In genomic region chr9:54483215-54483614, GRCm38 (mm10) we compare ENCODE assay signal across 27 mouse cellular contexts. TPM values are rescaled to one million over a fixed set of nuclear protein-coding genes. Genes with fewer than 3 reads are reported as not detected.
DNase-seq lines count a peak whose midpoint lies in the region; ATAC-seq and TF ChIP-seq lines count a peak whose summit lies in the region.
"Had no signal": no experiment of that assay in that cellular context is flagged by ENCODE, and none has a peak within 500 bp of the region (broad histone marks: within the 10 kb centered on the region; RNA-seq: fewer than 3 reads in every experiment).

No protein-coding gene starts in this region.

- no peak overlapping the region for H3K27ac ChIP-seq in midbrain, embryonic 14.5 days (replicated peaks; ENCODE audit: low read depth, low read length)
- H3K27ac ChIP-seq in midbrain, embryonic 16.5 days (ENCODE audit: low read length): no peak overlapping the region
- H3K27ac ChIP-seq in liver, embryonic 13.5 days: 0 out of 2 replicates have a peak overlapping the region, but pooled peaks have one; percentile 44
- no peak overlapping the region for H3K27ac ChIP-seq in cerebellum, adult 2 months (ENCODE audit: insufficient read depth, low read length)
- H3K27ac ChIP-seq: forebrain, embryonic 13.5 days; heart, embryonic 13.5 days; hindbrain, embryonic 13.5 days; limb, embryonic 12.5 days; midbrain, embryonic 12.5 days; neural tube, embryonic 13.5 days had no signal

- H3K27me3 ChIP-seq in midbrain, embryonic 14.5 days (ENCODE audit: control insufficient read depth, insufficient read depth, low read length): no peaks in the 10 kb centered on the region
- no peaks in the 10 kb centered on the region for H3K27me3 ChIP-seq in midbrain, embryonic 16.5 days (ENCODE audit: control insufficient read depth, insufficient read depth, low read depth, low read length)
- H3K27me3 ChIP-seq in liver, embryonic 13.5 days: no peaks in the 10 kb centered on the region
- H3K27me3 ChIP-seq in cerebellum, adult 2 months (ENCODE audit: control insufficient read depth, insufficient read depth, low read length): no peaks in the 10 kb centered on the region
- H3K27me3 ChIP-seq: forebrain, embryonic 13.5 days; heart, embryonic 13.5 days; hindbrain, embryonic 13.5 days; limb, embryonic 12.5 days; midbrain, embryonic 12.5 days; neural tube, embryonic 13.5 days; Patski had no signal

- no peak overlapping the region for H3K4me2 ChIP-seq in midbrain, embryonic 14.5 days (ENCODE audit: low read length)
- no peak overlapping the region for H3K4me2 ChIP-seq in midbrain, embryonic 16.5 days (ENCODE audit: low read length)
- 0 out of 2 replicates have a peak overlapping the region, but pooled peaks have one; percentile 4 for H3K4me2 ChIP-seq in liver, embryonic 13.5 days
- H3K4me2 ChIP-seq: forebrain, embryonic 13.5 days; heart, embryonic 13.5 days; hindbrain, embryonic 13.5 days; limb, embryonic 12.5 days; lung, embryonic 14.5 days; midbrain, embryonic 12.5 days; neural tube, embryonic 13.5 days had no signal

- H3K4me1 ChIP-seq in midbrain, embryonic 14.5 days (ENCODE audit: control insufficient read depth, insufficient read depth, low read length): no peaks in the 10 kb centered on the region
- no peaks in the 10 kb centered on the region for H3K4me1 ChIP-seq in midbrain, embryonic 16.5 days (ENCODE audit: control insufficient read depth, insufficient read depth, low read length)
- peaks cover 29% of the 10 kb centered on the region for H3K4me1 ChIP-seq in liver, embryonic 13.5 days (replicated peaks)
- H3K4me1 ChIP-seq in cerebellum, adult 2 months (ENCODE audit: control insufficient read depth, insufficient read depth, low read length): peaks cover 11% of the 10 kb centered on the region
- H3K4me1 ChIP-seq: forebrain, embryonic 13.5 days; limb, embryonic 12.5 days; midbrain, embryonic 12.5 days had no signal

- no peak for TF ChIP-seq CTCF in cerebellum, adult 2 months (IDR thresholded peaks at IDR 0.05; ENCODE audit: borderline replicate concordance, insufficient read depth, low read depth, low read length)

- H3K9me3 ChIP-seq in midbrain, embryonic 14.5 days (ENCODE audit: control insufficient read depth, low read length): no peaks in the 10 kb centered on the region
- H3K9me3 ChIP-seq in midbrain, embryonic 16.5 days (replicated peaks; ENCODE audit: control insufficient read depth, low read length, poor library complexity, severe bottlenecking): no peaks in the 10 kb centered on the region
- no peaks in the 10 kb centered on the region for H3K9me3 ChIP-seq in liver, embryonic 13.5 days (replicated peaks)
- H3K9me3 ChIP-seq: forebrain, embryonic 13.5 days; heart, embryonic 13.5 days; hindbrain, embryonic 13.5 days; limb, embryonic 12.5 days; midbrain, embryonic 12.5 days; neural tube, embryonic 13.5 days had no signal

- no peak overlapping the region for H3K4me3 ChIP-seq in midbrain, embryonic 14.5 days (replicated peaks; ENCODE audit: low read depth, low read length)
- H3K4me3 ChIP-seq in midbrain, embryonic 16.5 days (ENCODE audit: low read depth, low read length): no peak overlapping the region
- H3K4me3 ChIP-seq in liver, embryonic 13.5 days (replicated peaks): no peak overlapping the region
- H3K4me3 ChIP-seq in cerebellum, adult 2 months (replicated peaks; ENCODE audit: insufficient read depth, low read depth, low read length): no peak overlapping the region
- H3K4me3 ChIP-seq: forebrain, embryonic 13.5 days; heart, embryonic 13.5 days; hindbrain, embryonic 13.5 days; limb, embryonic 12.5 days; midbrain, embryonic 12.5 days; neural tube, embryonic 13.5 days had no signal

- peak; percentile 17 for DNase-seq in midbrain, embryonic 14.5 days
- DNase-seq in c-Kit-positive CD71-positive TER-119-positive erythroid progenitor cells, embryonic 14.5 days (ENCODE audit: low spot score): peak; percentile 48
- peak; percentile 47 for DNase-seq in liver, embryonic 13.5 days
- DNase-seq in adrenal gland, postnatal 4 days (ENCODE audit: low spot score in 2 of 2): no peak
- no peak for DNase-seq in layer of hippocampus, postnatal 14 days (ENCODE audit: low spot score in 2 of 2)
- no peak for DNase-seq in cerebellum, adult 2 months
- DNase-seq: adrenal gland, postnatal 36 days; cerebellum, adult 9-11 months; gastrocnemius, postnatal 14 days; heart, adult 18-20 months; kidney, postnatal 14 days; lung, embryonic 14.5 days; lung, postnatal 36 days; right cerebral cortex, postnatal 14 days; spleen, adult 18-20 months had no signal

- WGBS in midbrain, embryonic 14.5 days: 58% methylated on average over 4 of the region's 4 CpGs
- 59% methylated on average over 4 of the region's 4 CpGs for WGBS in midbrain, embryonic 16.5 days
- WGBS in liver, embryonic 13.5 days (ENCODE audit: insufficient replicate concordance): 33% methylated on average over 4 of the region's 4 CpGs
- 65% methylated on average over 4 of the region's 4 CpGs for WGBS in cerebellum, adult 2 months

- H3K9ac ChIP-seq in midbrain, embryonic 14.5 days (replicated peaks; ENCODE audit: low read length): no peak overlapping the region
- H3K9ac ChIP-seq in midbrain, embryonic 16.5 days (ENCODE audit: low read depth, low read length): no peak overlapping the region
- H3K9ac ChIP-seq in liver, embryonic 13.5 days: no peak overlapping the region
- H3K9ac ChIP-seq: forebrain, embryonic 13.5 days; heart, embryonic 13.5 days; hindbrain, embryonic 13.5 days; limb, embryonic 12.5 days; lung, embryonic 14.5 days; midbrain, embryonic 12.5 days; neural tube, embryonic 13.5 days had no signal

- TF ChIP-seq POLR2A in cerebellum, adult 2 months (IDR thresholded peaks at IDR 0.05; ENCODE audit: borderline replicate concordance, insufficient read depth, low read length): no peak

- H3K36me3 ChIP-seq in midbrain, embryonic 14.5 days (ENCODE audit: control insufficient read depth, insufficient read depth, low read length): no peaks in the 10 kb centered on the region
- H3K36me3 ChIP-seq in midbrain, embryonic 16.5 days (ENCODE audit: control insufficient read depth, insufficient read depth, low read length): no peaks in the 10 kb centered on the region
- H3K36me3 ChIP-seq in liver, embryonic 13.5 days: no peaks in the 10 kb centered on the region
- H3K36me3 ChIP-seq: heart, embryonic 13.5 days; hindbrain, embryonic 13.5 days; limb, embryonic 12.5 days; midbrain, embryonic 12.5 days; neural tube, embryonic 13.5 days had no signal

- ATAC-seq in midbrain, embryonic 14.5 days (ENCODE audit: low FRiP score, low TSS enrichment): no peak
- ATAC-seq in midbrain, embryonic 16.5 days: no peak
- peak; percentile 85 for ATAC-seq in liver, embryonic 13.5 days (ENCODE audit: low read depth)
- ATAC-seq: forebrain, embryonic 13.5 days; inflammation-experienced regulatory T-cells, adult 6 months; Patski had no signal

RNA-seq across cellular contexts. Expression of gene Dmxl2, which starts 18.2 kb away (rescaled TPM):
- polyA plus RNA-seq in midbrain, embryonic 14.5 days (2014; fragmentation: Nextera tagmentation; extraction: Ambion mirVana): 64.9 and 71.1 TPM in 2 replicates
- 53.4 and 59.3 TPM in 2 replicates for polyA plus RNA-seq in midbrain, embryonic 16.5 days (2015; fragmentation: Nextera tagmentation; extraction: Ambion mirVana)
- 0.92 and 0.97 TPM in 2 replicates for polyA plus RNA-seq in liver, embryonic 13.5 days (2015; fragmentation: Nextera tagmentation; extraction: Ambion mirVana)
- 10 to 100 TPM; 18.8 to 23.4 TPM for total RNA-seq in adrenal gland, postnatal 4 days (2021)
- 100 to 1,000 TPM; 225 to 231 TPM for total RNA-seq in layer of hippocampus, postnatal 14 days (2021)
- 97.9 and 98.9 TPM in 2 replicates for polyA plus RNA-seq in cerebellum, adult 2 months (2012; rRNA removed)

RNA-seq across cellular contexts. Expression of gene Sh2d7, which starts 55.6 kb away (rescaled TPM):
- not detected in 2 replicates for polyA plus RNA-seq in midbrain, embryonic 14.5 days (2014; fragmentation: Nextera tagmentation; extraction: Ambion mirVana)
- not detected in 2 replicates for polyA plus RNA-seq in midbrain, embryonic 16.5 days (2015; fragmentation: Nextera tagmentation; extraction: Ambion mirVana)
- not detected in 2 replicates for polyA plus RNA-seq in liver, embryonic 13.5 days (2015; fragmentation: Nextera tagmentation; extraction: Ambion mirVana)
- total RNA-seq in adrenal gland, postnatal 4 days (2021): not detected
- total RNA-seq in layer of hippocampus, postnatal 14 days (2021): under 1 TPM in 1 of 2 experiments, not detected in 1; 0.18 TPM
- polyA plus RNA-seq in cerebellum, adult 2 months (2012; rRNA removed): not detected in 2 replicates
- total RNA-seq: adrenal gland, postnatal 36 days; gastrocnemius, postnatal 14 days; heart, postnatal 25 days had no signal
- polyA plus RNA-seq: heart, embryonic 13.5 days; inflammation-experienced regulatory T-cells, adult 6 months; kidney, adult 2 months; limb, embryonic 12.5 days; lung, embryonic 14.5 days; neural tube, embryonic 13.5 days; urinary bladder, adult 2 months had no signal

Comparison
In these comparisons a context has a peak if more than half of its experiments do, and no peak if none do; other contexts are left out.
1. DNase-seq: peak in midbrain, embryonic 14.5 days (single experiment), c-Kit-positive CD71-positive TER-119-positive erythroid progenitor cells, embryonic 14.5 days (single experiment) and liver, embryonic 13.5 days (single experiment); none in adrenal gland, postnatal 4 days (0 of 2), layer of hippocampus, postnatal 14 days (0 of 2) and cerebellum, adult 2 months (0 of 2).
2. RNA of gene Dmxl2, which starts 18.2 kb away (polyA plus RNA-seq): 97.9 to 98.9 TPM in cerebellum, adult 2 months, 64.9 to 71.1 TPM in midbrain, embryonic 14.5 days and 53.4 to 59.3 TPM in midbrain, embryonic 16.5 days; 0.92 to 0.97 TPM in liver, embryonic 13.5 days; every median in the first group is over 10 times any median in the second.